Mouse (Mus musculus) erythroblast, embryonic 14.5 days (primary cell): ENCODE data around the gene Pnkp.

Experiments
- GATA1 ChIP-seq: IDR thresholded peaks from 2 replicates; pipeline ENCODE4 v1.6.1; 2012; ENCODE audit warnings: low read length, inconsistent platforms, mixed read lengths
- TAL1 ChIP-seq: IDR thresholded peaks from 3 replicates; pipeline ENCODE4 v1.6.1; 2012; ENCODE audit warnings: low read length, inconsistent platforms, mixed read lengths

DNA sequence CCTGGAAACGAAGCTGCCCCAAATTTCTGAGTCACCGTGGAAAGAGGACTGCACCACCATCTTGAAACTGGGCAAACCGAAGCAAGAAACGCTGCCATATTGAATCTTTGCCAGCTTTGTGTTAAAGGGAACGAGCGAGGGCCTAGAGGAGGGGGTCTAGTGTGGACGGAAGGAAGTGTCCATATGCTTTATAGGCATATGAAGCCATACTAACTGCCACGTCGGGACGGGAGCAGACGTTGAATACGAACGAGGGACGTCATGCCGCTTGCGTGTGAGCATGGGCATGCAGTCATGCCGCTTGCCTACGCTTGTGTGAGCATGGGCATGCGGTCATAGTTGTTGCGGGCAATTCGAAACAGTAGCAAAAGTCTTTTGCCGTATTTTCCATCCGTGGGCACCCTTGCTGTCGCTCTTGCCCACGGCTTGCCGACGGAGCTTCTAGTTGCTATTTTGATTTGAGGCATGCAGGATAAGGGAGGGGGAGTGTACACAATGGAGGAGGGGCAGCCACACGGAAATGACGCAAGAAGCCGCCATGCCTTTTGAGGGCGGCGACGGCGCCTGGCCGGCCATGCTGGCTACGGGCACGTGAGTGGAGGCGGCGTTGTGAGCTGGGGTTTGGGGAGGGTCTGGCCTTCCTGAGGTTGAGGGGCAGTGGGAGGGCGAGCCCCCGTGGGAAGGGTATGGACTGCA lies 7.4 kb upstream of the Pnkp start:
- TF ChIP-seq GATA1: no peak
- no peak for TF ChIP-seq TAL1
